Mouse (Mus musculus) CH12.LX (cell line): ENCODE measurements around the gene Zbtb7a. TPM values are rescaled to one million over a fixed set of nuclear protein-coding genes. Genes with fewer than 3 reads are reported as not detected.
A peak's percentile ranks its signal among the peaks of the same experiment; 100 is the strongest.

ENCODE experiments used
- DNase-seq: peaks from one replicate; pipeline ENCODE4 v3.0.0-alpha.2; 2013; ENCODE audit errors: extremely low read depth
- H3K27ac ChIP-seq: 2 replicates; pipeline ENCODE4 v1.5.1; 2012; ENCODE audit warnings: low read depth, mild to moderate bottlenecking, control low read depth, moderate library complexity; ENCODE audit not compliant: insufficient read depth
- H3K27me3 ChIP-seq: replicated peaks from 2 replicates; pipeline ENCODE3; 2012; ENCODE audit warnings: inconsistent platforms
- H3K36me3 ChIP-seq, 2 experiments: replicated peaks in 1 of 2; 2 replicates each; pipeline versions ENCODE3 to v1.6.1; 2012; ENCODE audit warnings: inconsistent platforms in 1 of 2, low read length in 1 of 2, mild to moderate bottlenecking in 1 of 2, mixed read lengths in 1 of 2, moderate library complexity in 1 of 2; ENCODE audit not compliant: control insufficient read depth in 1 of 2, insufficient read depth in 1 of 2
- H3K4me1 ChIP-seq, 2 experiments: 2 replicates each; pipeline ENCODE4 v1.6.1; 2012; ENCODE audit warnings: inconsistent platforms in 1 of 2, moderate library complexity in 1 of 2; ENCODE audit not compliant: insufficient read depth in 2 of 2, control insufficient read depth in 1 of 2
- H3K4me2 ChIP-seq: 2 replicates; pipeline ENCODE4 v1.6.1; 2012; ENCODE audit warnings: low read depth, mild to moderate bottlenecking, control low read depth; ENCODE audit not compliant: poor library complexity, insufficient read depth, severe bottlenecking
- H3K4me3 ChIP-seq, 3 experiments: fragments of 150-350 bp in 1 of 3; sonication (generic) in 1 of 3; replicated peaks in 1 of 3; 2 replicates each; pipeline versions ENCODE3 to v1.5.1; 2011 to 2012; ENCODE audit warnings: low read depth in 2 of 3, low read length in 2 of 3, mild to moderate bottlenecking in 2 of 3, moderate library complexity in 2 of 3, control low read depth in 1 of 3, improper control_type of control experiment in 1 of 3, inconsistent platforms in 1 of 3, mixed read lengths in 1 of 3; ENCODE audit not compliant: poor library complexity in 1 of 3
- H3K79me2 ChIP-seq: replicated peaks from 2 replicates; pipeline ENCODE4 v1.6.1; 2012; ENCODE audit warnings: mild to moderate bottlenecking, moderate library complexity; ENCODE audit not compliant: control insufficient read depth, poor library complexity, insufficient read depth, severe bottlenecking; ENCODE audit errors: extremely low read depth
- H3K9ac ChIP-seq: 2 replicates; pipeline ENCODE4 v1.6.1; 2012; ENCODE audit warnings: low read depth, mild to moderate bottlenecking, control low read depth, moderate library complexity; ENCODE audit not compliant: insufficient read depth
- H3K9me3 ChIP-seq: replicated peaks from 2 replicates; pipeline ENCODE3; 2012; ENCODE audit warnings: low read length, inconsistent platforms, mixed read lengths
- BHLHE40 ChIP-seq: IDR thresholded peaks from 2 replicates; pipeline ENCODE4 v1.6.1; 2011; ENCODE audit warnings: mild to moderate bottlenecking, low read depth, low read length, improper control_type of control experiment
- CTCF ChIP-seq, 2 experiments: IDR thresholded peaks in 1 of 2; conservative IDR thresholded peaks in 1 of 2; 2 replicates each; pipeline ENCODE4 v1.5.1; 2011 to 2012; ENCODE audit warnings: low read depth in 2 of 2, low read length in 2 of 2, improper control_type of control experiment in 1 of 2, inconsistent platforms in 1 of 2, mild to moderate bottlenecking in 1 of 2, moderate library complexity in 1 of 2
- ELF1 ChIP-seq: IDR thresholded peaks from 2 replicates; pipeline ENCODE4 v1.6.1; 2014; ENCODE audit warnings: low read depth, mild to moderate bottlenecking, inconsistent platforms, low read length, improper control_type of control experiment
- ETS1 ChIP-seq: conservative IDR thresholded peaks from 2 replicates; pipeline ENCODE4 v1.6.1; 2012; ENCODE audit warnings: low read depth, mild to moderate bottlenecking, inconsistent platforms, low read length, improper control_type of control experiment, moderate library complexity
- HCFC1 ChIP-seq: IDR thresholded peaks from 2 replicates; pipeline ENCODE4 v1.6.1; 2012; ENCODE audit warnings: low read depth, mild to moderate bottlenecking, inconsistent platforms, low read length, improper control_type of control experiment
- JUND ChIP-seq: conservative IDR thresholded peaks from 2 replicates; pipeline ENCODE4 v1.6.1; 2011; ENCODE audit warnings: low read depth, low read length, improper control_type of control experiment
- KAT2A ChIP-seq: IDR thresholded peaks from 2 replicates; pipeline ENCODE4 v1.6.1; 2012; ENCODE audit warnings: low read length, improper control_type of control experiment, inconsistent platforms; ENCODE audit not compliant: insufficient replicate concordance
- MAX ChIP-seq: IDR thresholded peaks from 2 replicates; pipeline ENCODE4 v1.6.1; 2011; ENCODE audit warnings: low read length, improper control_type of control experiment
- MAZ ChIP-seq: IDR thresholded peaks from 2 replicates; pipeline ENCODE4 v1.6.1; 2012; ENCODE audit warnings: low read depth, mild to moderate bottlenecking, inconsistent platforms, low read length, improper control_type of control experiment, moderate library complexity
- MEF2A ChIP-seq: IDR thresholded peaks from 2 replicates; pipeline ENCODE4 v1.6.1; 2014; ENCODE audit warnings: low read depth, mild to moderate bottlenecking, inconsistent platforms, low read length, improper control_type of control experiment, borderline replicate concordance
- MYC ChIP-seq: IDR thresholded peaks from 2 replicates; pipeline ENCODE4 v1.6.1; 2011; ENCODE audit warnings: low read depth, mild to moderate bottlenecking, improper control_type of control experiment, low read length
- NELFE ChIP-seq: IDR thresholded peaks from 2 replicates; pipeline ENCODE4 v1.6.1; 2011; ENCODE audit warnings: low read depth, low read length, improper control_type of control experiment
- NRF1 ChIP-seq: IDR thresholded peaks from 2 replicates; pipeline ENCODE4 v1.6.1; 2014; ENCODE audit warnings: low read depth, mild to moderate bottlenecking, inconsistent platforms, low read length, improper control_type of control experiment, moderate library complexity
- POLR2A ChIP-seq: IDR thresholded peaks from 2 replicates; pipeline ENCODE4 v1.6.1; 2011; ENCODE audit warnings: low read depth, mild to moderate bottlenecking, improper control_type of control experiment, low read length
- POLR2AphosphoS2 ChIP-seq: IDR thresholded peaks from 2 replicates; pipeline ENCODE4 v1.6.1; 2011; ENCODE audit warnings: low read depth, low read length, improper control_type of control experiment
- RCOR1 ChIP-seq: conservative IDR thresholded peaks from 2 replicates; pipeline ENCODE4 v1.6.1; 2012; ENCODE audit warnings: low read depth, mild to moderate bottlenecking, inconsistent platforms, low read length, improper control_type of control experiment
- SIN3A ChIP-seq: IDR thresholded peaks from 2 replicates; pipeline ENCODE4 v1.6.1; 2012; ENCODE audit warnings: low read length, improper control_type of control experiment, inconsistent platforms
- SMC3 ChIP-seq: IDR thresholded peaks from 2 replicates; pipeline ENCODE4 v1.6.1; 2011; ENCODE audit warnings: low read depth, low read length, improper control_type of control experiment
- TBP ChIP-seq: conservative IDR thresholded peaks from 2 replicates; pipeline ENCODE4 v1.6.1; 2011; ENCODE audit warnings: low read depth, low read length, improper control_type of control experiment
- TCF12 ChIP-seq: IDR thresholded peaks from 2 replicates; pipeline ENCODE4 v1.6.1; 2014; ENCODE audit warnings: low read depth, mild to moderate bottlenecking, inconsistent platforms, low read length, improper control_type of control experiment
- USF1 ChIP-seq: IDR thresholded peaks from 2 replicates; pipeline ENCODE4 v1.6.1; 2014; ENCODE audit warnings: low read depth, mild to moderate bottlenecking, inconsistent platforms, low read length, improper control_type of control experiment
- USF2 ChIP-seq: conservative IDR thresholded peaks from 2 replicates; pipeline ENCODE4 v1.6.1; 2011; ENCODE audit warnings: low read depth, low read length, improper control_type of control experiment
- ZKSCAN1 ChIP-seq: IDR thresholded peaks from 2 replicates; pipeline ENCODE4 v1.6.1; 2012; ENCODE audit warnings: low read depth, inconsistent platforms, low read length, improper control_type of control experiment, borderline replicate concordance
- ZMIZ1 ChIP-seq: IDR thresholded peaks from 2 replicates; pipeline ENCODE4 v1.6.1; 2012; ENCODE audit warnings: low read depth, mild to moderate bottlenecking, inconsistent platforms, low read length, improper control_type of control experiment
- dilution Hi-C: fragments of 300-500 bp; cut with MboI; formaldehyde crosslinking; loops from 2 replicates; pipeline ENCODE4 v1.14.3; 2020; ENCODE audit warnings: low sequenced_read_pairs; ENCODE audit not compliant: extremely low pct_unique_long_range_greater_than_20kb, extremely low pct_ligation_motif_present
- in situ Hi-C: fragments of 300-500 bp; cut with MboI; formaldehyde crosslinking; loops from 3 replicates; pipeline ENCODE4 v1.14.3; 2019; ENCODE audit warnings: low sequenced_read_pairs, low pct_ligation_motif_present, low pct_unique_long_range_greater_than_20kb, mixed read lengths
- polyA plus RNA-seq: library from polyadenylated mRNA; unstranded; fragments of >175 nt; gene quantifications from 2 replicates; pipeline ENCODE4 v1.2.1, GENCODE M21; 2012; ENCODE audit warnings: low read depth; ENCODE audit not compliant: insufficient read length
- total RNA-seq, 2 experiments: library from RNA; depleted of rRNA; stranded (reverse); fragments of 300-350 nt in 1 of 2; fragments of >200 nt in 1 of 2; gene quantifications; 2 replicates each; pipeline ENCODE4 v1.2.3; 2012 to 2014

The Zbtb7a gene
- total and polyA plus RNA-seq, 3 experiments, result 3.0 to 21.3 (median 18.2) TPM

- in situ Hi-C loops (no loop called here), dilution Hi-C loops (no loop called here)
- no peak overlapping the region for H3K4me3 ChIP-seq
- TF ChIP-seq JUND, result no peak
- TF ChIP-seq ETS1, result no peak
- no peak for TF ChIP-seq BHLHE40
- no peaks in the 10 kb centered on the region for H3K9me3 ChIP-seq
- DNase-seq, result no peak
- H3K27me3 ChIP-seq, result no peaks in the 10 kb centered on the region
- H3K79me2 ChIP-seq, result peaks cover 2% of the 10 kb centered on the region; the same call in 1 of the 2 replicates
- H3K4me2 ChIP-seq, result no peak overlapping the region
- no peak overlapping the region for H3K27ac ChIP-seq
- peaks cover 0 to 36% of the 10 kb centered on the region in 2 experiments; a peak in 2 of 4 replicates for H3K4me1 ChIP-seq
- H3K9ac ChIP-seq, result no peak overlapping the region
- peaks cover 69 to 81% of the 10 kb centered on the region in 2 experiments for H3K36me3 ChIP-seq
Observed at GRCm38 (mm10) chr10:81154736-81155135, 19.7 kb downstream of the Zbtb7a start.

- H3K36me3 ChIP-seq, result peaks cover 51 to 83% of the 10 kb centered on the region in 2 experiments
- DNase-seq, result peak; percentile 98
- H3K4me2 ChIP-seq, result peak overlapping the region; percentile 18; the same call in 1 of the 2 replicates
- peaks cover 35% of the 10 kb centered on the region for H3K79me2 ChIP-seq
- peaks cover 33 to 68% of the 10 kb centered on the region in 2 experiments for H3K4me1 ChIP-seq
- H3K4me3 ChIP-seq, result peak overlapping the region; percentile 26 to 42 (median 30)
- no peaks in the 10 kb centered on the region for H3K27me3 ChIP-seq
- peak overlapping the region; percentile 83 for H3K27ac ChIP-seq
- TF ChIP-seq MYC (peak; percentile 61; the same call in 1 of the 2 replicates), BHLHE40 (peak; percentile 85), ZKSCAN1 (no peak), HCFC1 (peak; percentile 59), USF2 (peak; percentile 67), ZMIZ1 (0 out of 2 replicates have a peak, but pooled peaks have one; percentile 33), USF1 (peak; percentile 80), NELFE (no peak), ELF1 (peak; percentile 64), MEF2A (peak; percentile 20; the same call in 1 of the 2 replicates), NRF1 (peak; percentile 70), TBP (0 out of 2 replicates have a peak, but pooled peaks have one; percentile 38), POLR2AphosphoS2 (no peak), MAX (peak; percentile 77), POLR2A (peak; percentile 64), RCOR1 (no peak), ETS1 (peak; percentile 55), SIN3A (no peak; the same call in 1 of the 2 replicates), CTCF (conservative IDR thresholded peaks at IDR 0.05 in 1 of 2, IDR thresholded peaks at IDR 0.05 in 1 of 2; ENCODE audit: low read depth in 2 of 2, low read length in 2 of 2) (no peak), KAT2A (no peak), MAZ (no peak), TCF12 (peak; percentile 50; the same call in 1 of the 2 replicates), SMC3 (no peak)
- TF ChIP-seq, all 38 proteins: peak for 14
- dilution Hi-C loops, result no loop called here
- Histone ChIP-seq H3K9ac (no peak overlapping the region), H3K9me3 (no peaks in the 10 kb centered on the region)
- in situ Hi-C loops, result loop anchor here (10.0 kb wide), 1 partner anchor 237 kb away; no protein-coding TSS in a partner anchor
Observed at GRCm38 (mm10) chr10:81161602-81162317, 26.7 kb downstream of the Zbtb7a start.
